Mouse (Mus musculus): ENCODE measurements around the gene Plekha4. TPM values are rescaled to one million over a fixed set of nuclear protein-coding genes. Genes with fewer than 3 reads are reported as not detected.

The Plekha4 gene
- total and polyA plus RNA-seq, 3 experiments, result 0.12 to 0.65 TPM; not detected in 1

GRCm38 (mm10) chr7:45508561-45508960, 17.6 kb upstream of the Plekha4 start (continued):
- TF ChIP-seq UBTF (IDR thresholded peaks at IDR 0.05; ENCODE audit: borderline replicate concordance, insufficient read depth, low read depth, low read length), result no peak
- peak; percentile 65 to 76 for TF ChIP-seq EP300 (IDR thresholded peaks at IDR 0.05; ENCODE audit: low read depth in 1 of 2, low read length in 2 of 2)
- no peak for TF ChIP-seq POLR2AphosphoS5 (IDR thresholded peaks at IDR 0.05; ENCODE audit: borderline replicate concordance, low read depth, low read length)
- peak; percentile 75 for TF ChIP-seq BHLHE40 (IDR thresholded peaks at IDR 0.05; ENCODE audit: borderline replicate concordance, low read depth, low read length)
- TF ChIP-seq POLR2A (IDR thresholded peaks at IDR 0.05; ENCODE audit: control insufficient read depth in 1 of 2, insufficient read depth in 1 of 2, low read depth in 1 of 2, low read length in 2 of 2, poor library complexity in 1 of 2), result peak; percentile 45 to 82; a peak in 3 of 4 replicates
- TF ChIP-seq ZMIZ1 (IDR thresholded peaks at IDR 0.05; ENCODE audit: low read depth, low read length), result no peak
- TF ChIP-seq MYB (IDR thresholded peaks at IDR 0.05; ENCODE audit: low read depth, low read length), result no peak
- peak; percentile 93 for TF ChIP-seq USF1 (IDR thresholded peaks at IDR 0.05; ENCODE audit: low read depth, low read length)
- peak; percentile 63 for TF ChIP-seq NELFE (IDR thresholded peaks at IDR 0.05; ENCODE audit: low read depth, low read length)
- TF ChIP-seq ZKSCAN1 (IDR thresholded peaks at IDR 0.05; ENCODE audit: low read depth, low read length), result no peak
- TF ChIP-seq GABPA (IDR thresholded peaks at IDR 0.05; ENCODE audit: low read depth, low read length), result no peak
- peak; percentile 86 for TF ChIP-seq SIN3A (IDR thresholded peaks at IDR 0.05; ENCODE audit: low read length)
- peak; percentile 64; the same call in 1 of the 2 replicates for TF ChIP-seq POLR2AphosphoS2 (IDR thresholded peaks at IDR 0.05; ENCODE audit: low read length)
- no peak; the same call in 1 of the 2 replicates for TF ChIP-seq JUND (IDR thresholded peaks at IDR 0.05; ENCODE audit: low read depth, low read length)
- TF ChIP-seq RAD21 (IDR thresholded peaks at IDR 0.05; ENCODE audit: low read depth, low read length), result no peak
- no peak for TF ChIP-seq MEF2A (IDR thresholded peaks at IDR 0.05; ENCODE audit: extremely low read depth, insufficient replicate concordance, low read depth, low read length, poor library complexity, severe bottlenecking)
- TF ChIP-seq MXI1 (IDR thresholded peaks at IDR 0.05; ENCODE audit: low read depth, low read length), result peak; percentile 73; the same call in 1 of the 2 replicates
- peak; percentile 61 for TF ChIP-seq TAL1 (IDR thresholded peaks at IDR 0.05; ENCODE audit: low read length)
- TF ChIP-seq CTCF (IDR thresholded peaks at IDR 0.05 in 2 of 3, conservative IDR thresholded peaks at IDR 0.05 in 1 of 3; ENCODE audit: control insufficient read depth in 1 of 3, insufficient read depth in 1 of 3, low read depth in 2 of 3, low read length in 3 of 3, poor library complexity in 1 of 3, severe bottlenecking in 1 of 3), result no peak
- no peak for TF ChIP-seq CHD2 (IDR thresholded peaks at IDR 0.05; ENCODE audit: low read length)
- TF ChIP-seq NRF1 (IDR thresholded peaks at IDR 0.05; ENCODE audit: insufficient read depth, low read depth, low read length, poor library complexity, severe bottlenecking), result peak; percentile 66
- TF ChIP-seq MAFK (IDR thresholded peaks at IDR 0.05; ENCODE audit: borderline replicate concordance, low read depth, low read length), result peak; percentile 58; the same call in 1 of the 2 replicates
- peak; percentile 76 for TF ChIP-seq GATA1 (IDR thresholded peaks at IDR 0.05; ENCODE audit: low read depth, low read length)
- no peak for TF ChIP-seq MAZ (IDR thresholded peaks at IDR 0.05; ENCODE audit: low read depth, low read length)

All from MEL (cell line).